Mouse (Mus musculus) 416B (cell line): ENCODE measurements around the gene Miga2.

ENCODE experiments used
- DNase-seq: peaks from one replicate; pipeline ENCODE4 v3.0.0; 2011; ENCODE audit warnings: low read depth

The Miga2 gene

DNA sequence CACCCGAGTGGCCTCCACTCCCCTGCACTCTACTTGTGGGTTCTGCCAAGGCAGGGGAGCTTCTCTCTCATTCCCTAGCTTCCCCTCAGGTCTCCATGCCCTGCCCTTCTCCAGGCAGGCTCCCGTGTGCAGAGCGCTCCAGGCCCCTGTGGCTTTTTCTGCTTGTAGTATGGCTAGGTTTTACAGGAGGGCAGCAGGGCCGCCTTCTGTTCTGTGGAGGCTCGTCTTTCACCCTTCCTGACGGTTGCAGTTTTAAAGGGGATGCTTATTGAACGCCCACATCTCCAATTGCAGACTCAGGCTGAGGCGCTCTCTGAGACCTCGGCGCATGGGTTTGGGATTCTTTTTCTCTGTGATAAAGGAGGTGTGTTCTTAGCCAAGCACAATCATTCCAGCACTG, 55.1 kb downstream of the Miga2 start:
- no peak for DNase-seq

- DNase-seq: no peak
These were observed 57.4 kb downstream of the Miga2 start for GRCm38 (mm10) chr2:30421432-30421831.

- peak; percentile 52 for DNase-seq
These were observed 65.1 kb downstream of the Miga2 start for GRCm38 (mm10) chr2:30429156-30429555.
